Mouse (Mus musculus) MEL (cell line): Measurements from ENCODE around the gene Nkiras1.

Experiments used
- CTCF ChIP-seq, 3 experiments: IDR thresholded peaks in 2 of 3; conservative IDR thresholded peaks in 1 of 3; 2 replicates each; pipeline ENCODE4 v1.5.1; 2011 to 2012; ENCODE audit warnings: low read length in 3 of 3, low read depth in 2 of 3, mild to moderate bottlenecking in 2 of 3, improper control_type of control experiment in 1 of 3, inconsistent platforms in 1 of 3, mixed read lengths in 1 of 3, moderate library complexity in 1 of 3; ENCODE audit not compliant: control insufficient read depth in 1 of 3, insufficient read depth in 1 of 3, poor library complexity in 1 of 3, severe bottlenecking in 1 of 3
- MXI1 ChIP-seq: IDR thresholded peaks from 2 replicates; pipeline ENCODE4 v1.6.1; 2011; ENCODE audit warnings: mild to moderate bottlenecking, low read depth, low read length, improper control_type of control experiment
- NELFE ChIP-seq: IDR thresholded peaks from 2 replicates; pipeline ENCODE4 v1.6.1; 2011; ENCODE audit warnings: low read depth, low read length, improper control_type of control experiment
- POLR2AphosphoS2 ChIP-seq: IDR thresholded peaks from 2 replicates; pipeline ENCODE4 v1.6.1; 2011; ENCODE audit warnings: low read length, improper control_type of control experiment
- USF2 ChIP-seq, 2 experiments: IDR thresholded peaks; 2 replicates each; pipeline ENCODE4 v1.6.1; 2011 to 2012; ENCODE audit warnings: improper control_type of control experiment in 2 of 2, low read length in 2 of 2, borderline replicate concordance in 1 of 2, inconsistent platforms in 1 of 2, low read depth in 1 of 2, mild to moderate bottlenecking in 1 of 2; ENCODE audit not compliant: insufficient read depth in 1 of 2
- ZKSCAN1 ChIP-seq: IDR thresholded peaks from 2 replicates; pipeline ENCODE4 v1.6.1; 2012; ENCODE audit warnings: low read depth, mild to moderate bottlenecking, inconsistent platforms, low read length, improper control_type of control experiment, moderate library complexity

DNA sequence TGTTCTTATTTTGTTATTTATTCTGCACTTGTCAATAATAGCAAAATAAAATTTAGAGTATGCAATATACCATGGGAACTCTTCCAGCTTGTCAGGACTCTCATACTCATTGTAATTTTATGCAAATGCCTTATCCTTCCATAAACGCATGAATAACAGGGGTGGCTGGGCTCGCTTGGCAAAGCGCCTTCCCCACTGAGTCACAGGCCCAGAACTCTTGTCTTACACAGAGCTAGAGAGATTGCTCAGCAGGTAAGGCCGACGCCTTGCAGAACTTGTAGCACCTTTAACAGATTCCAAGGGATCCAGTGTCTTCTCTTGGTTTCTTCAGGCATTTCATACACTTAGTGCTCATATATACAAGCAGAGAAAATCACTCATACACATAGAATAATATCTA, 9.4 kb downstream of the Nkiras1 start:
- TF ChIP-seq MXI1 (no peak), USF2 (IDR thresholded peaks at IDR 0.05; ENCODE audit: borderline replicate concordance in 1 of 2, insufficient read depth in 1 of 2, low read depth in 1 of 2, low read length in 2 of 2) (no peak), CTCF (IDR thresholded peaks at IDR 0.05 in 2 of 3, conservative IDR thresholded peaks at IDR 0.05 in 1 of 3; ENCODE audit: control insufficient read depth in 1 of 3, insufficient read depth in 1 of 3, low read depth in 2 of 3, low read length in 3 of 3, poor library complexity in 1 of 3, severe bottlenecking in 1 of 3) (no peak), NELFE (no peak), POLR2AphosphoS2 (no peak), ZKSCAN1 (no peak)
